Mouse (Mus musculus): ENCODE data around the gene Glis1. TPM values are rescaled to one million over a fixed set of nuclear protein-coding genes. Genes with fewer than 3 reads are reported as not detected.
A peak's percentile ranks its signal among the peaks of the same experiment; 100 is the strongest.

The Glis1 gene
- polyA plus RNA-seq, 1 experiment = 0.31 TPM

GRCm38 (mm10) chr4:107660649-107661048 lies 226.3 kb downstream of the Glis1 start:
- WGBS = 84% methylated on average over 11 of the region's 11 CpGs

GRCm38 (mm10) chr4:107668514-107668913 lies 234.1 kb downstream of the Glis1 start:
- whole genome bisulfite sequencing = 77% methylated on average over 2 of the region's 2 CpGs

More at GRCm38 (mm10) chr4:107660649-107661048, 226.3 kb downstream of the Glis1 start:
- no peak for DNase-seq (ENCODE audit: low read depth, low spot score)

GRCm38 (mm10) chr4:107670731-107671130 lies 236.3 kb downstream of the Glis1 start:
- DNase-seq (ENCODE audit: low read depth, low spot score) = no peak
- 70% methylated on average over 5 of the region's 5 CpGs for WGBS

More at GRCm38 (mm10) chr4:107668514-107668913, 234.1 kb downstream of the Glis1 start:
- no peak for DNase-seq (ENCODE audit: low read depth, low spot score)

- DNase-seq (ENCODE audit: low read depth, low spot score) = peak; percentile 8
- 22% methylated on average over 23 of the region's 23 CpGs for WGBS
Measured at GRCm38 (mm10) chr4:107673638-107674321, 239.4 kb downstream of the Glis1 start.

GRCm38 (mm10) chr4:107674322-107674644 lies 239.9 kb downstream of the Glis1 start:
- no peak for DNase-seq (ENCODE audit: low read depth, low spot score)
- 25% methylated on average over 5 of the region's 5 CpGs for WGBS

GRCm38 (mm10) chr4:107675645-107676044 lies 241.3 kb downstream of the Glis1 start:
- WGBS = 54% methylated on average over 10 of the region's 10 CpGs
- no peak for DNase-seq (ENCODE audit: low read depth, low spot score)

GRCm38 (mm10) chr4:107680311-107681098 lies 246.1 kb downstream of the Glis1 start:
- 44% methylated on average over 15 of the region's 15 CpGs for WGBS
- no peak for DNase-seq (ENCODE audit: low read depth, low spot score)

GRCm38 (mm10) chr4:107681099-107681849 lies 246.9 kb downstream of the Glis1 start:
- WGBS = 58% methylated on average over 9 of the region's 9 CpGs
- no peak for DNase-seq (ENCODE audit: low read depth, low spot score)

GRCm38 (mm10) chr4:107683006-107683756 lies 248.8 kb downstream of the Glis1 start:
- no peak for DNase-seq (ENCODE audit: low read depth, low spot score)
- WGBS = 86% methylated on average over 37 of the region's 37 CpGs

GRCm38 (mm10) chr4:107684130-107684529 lies 249.7 kb downstream of the Glis1 start, which contains the start of gene Dmrtb1:
TSS of gene Dmrtb1 (minus strand) at chr4:107684230.
- WGBS = 88% methylated on average over 14 of the region's 14 CpGs
- no peak for DNase-seq (ENCODE audit: low read depth, low spot score)

Other genes with a start within 250 kb of the Glis1 start
- gene Ldlrad1, start 225.4 kb upstream of the Glis1 start, polyA plus RNA-seq (2012; rRNA removed) = 0.21 and 0.29 TPM in 2 replicates
- gene Lrrc42, start 181.1 kb upstream of the Glis1 start, polyA plus RNA-seq (2012; rRNA removed) = 18.3 and 24.7 TPM in 2 replicates
- 2.9 and 3.5 TPM in 2 replicates for gene Hspb11, start 181.0 kb upstream of the Glis1 start, polyA plus RNA-seq (2012; rRNA removed)
- gene Dio1, start 127.4 kb upstream of the Glis1 start, polyA plus RNA-seq (2012; rRNA removed) = 16.9 and 39.3 TPM in 2 replicates
- 86.7 and 91.6 TPM in 2 replicates for gene Yipf1, start 120.2 kb upstream of the Glis1 start, polyA plus RNA-seq (2012; rRNA removed)
- 15.7 and 16.6 TPM in 2 replicates for gene Ndc1, start 66.8 kb upstream of the Glis1 start, polyA plus RNA-seq (2012; rRNA removed)
- not detected in 2 replicates for gene Dmrtb1, start 249.6 kb downstream of the Glis1 start, polyA plus RNA-seq (2012; rRNA removed)